Mouse (Mus musculus): Measurements from ENCODE around the gene Rac1.
"Not testable (repeated sequence)": the region's sequence is repeated elsewhere in the genome, so short reads cannot be mapped to it uniquely, and the experiment has no call there.

DNA sequence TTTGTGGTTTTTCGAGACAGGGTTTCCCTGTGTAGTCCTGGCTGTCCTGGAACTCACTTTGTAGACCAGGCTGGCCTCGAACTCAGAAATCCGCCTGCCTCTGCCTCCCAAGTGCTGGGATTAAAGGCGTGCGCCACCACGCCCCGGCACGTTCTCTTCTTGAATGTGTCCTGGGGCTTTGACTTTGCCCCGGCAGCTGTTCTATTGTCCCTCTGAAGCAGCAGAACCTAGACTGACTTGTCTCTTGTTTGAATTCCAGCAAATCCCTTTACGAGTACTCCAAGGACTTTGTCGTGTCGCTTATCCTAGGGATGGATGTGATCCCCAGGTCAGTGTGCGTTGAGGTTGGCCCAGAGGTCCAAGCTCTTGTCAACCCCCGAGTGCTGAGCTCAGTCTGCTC, 27.1 kb downstream of the Rac1 start:
- TF ChIP-seq CTCF (IDR thresholded peaks at IDR 0.05; ENCODE audit: control insufficient read depth, insufficient read depth, insufficient replicate concordance, low read depth, low read length); POLR2A (IDR thresholded peaks at IDR 0.05; ENCODE audit: control insufficient read depth, low read depth, low read length): not testable (repeated sequence)
